Mouse (Mus musculus) stomach, postnatal 0 days (tissue): ENCODE data around the gene Dnmt3a. TPM values are rescaled to one million over a fixed set of nuclear protein-coding genes. Genes with fewer than 3 reads are reported as not detected.

Source experiments
- ATAC-seq: fragments of 200-750 bp; cut with Nextera tagmentation; 2 replicates; pipeline ENCODE4 v1.8.0; 2017; ENCODE audit not compliant: low FRiP score, low TSS enrichment
- DNase-seq: peaks from one replicate; pipeline ENCODE4 v3.0.0-alpha.2; 2016; ENCODE audit warnings: low spot score
- H3K27ac ChIP-seq: fragments of 300-500 bp; sonication (generic); replicated peaks from 2 replicates; pipeline ENCODE4 v1.5.1; 2014; ENCODE audit warnings: mild to moderate bottlenecking, control low read depth
- H3K27me3 ChIP-seq: fragments of 300-500 bp; sonication (generic); 2 replicates; pipeline ENCODE4 v1.6.1; 2014; ENCODE audit warnings: low read length; ENCODE audit not compliant: control insufficient read depth, insufficient read depth
- H3K36me3 ChIP-seq: fragments of 300-500 bp; sonication (generic); 2 replicates; pipeline ENCODE4 v1.6.1; 2014; ENCODE audit warnings: low read length, mixed read lengths; ENCODE audit not compliant: control insufficient read depth, insufficient read depth
- H3K4me1 ChIP-seq: fragments of 300-500 bp; sonication (generic); replicated peaks from 2 replicates; pipeline ENCODE4 v1.6.1; 2014; ENCODE audit warnings: antibody characterized with exemption; ENCODE audit not compliant: control insufficient read depth, insufficient read depth
- H3K4me2 ChIP-seq: fragments of 300-500 bp; sonication (generic); replicated peaks from 2 replicates; pipeline ENCODE4 v1.6.1; 2014; ENCODE audit warnings: low read depth, mild to moderate bottlenecking, control low read depth, moderate library complexity
- H3K4me3 ChIP-seq: fragments of 300-500 bp; sonication (generic); 2 replicates; pipeline ENCODE4 v1.5.1; 2014; ENCODE audit warnings: low read depth, low read length, control low read depth
- H3K9ac ChIP-seq: fragments of 300-500 bp; sonication (generic); 2 replicates; pipeline ENCODE4 v1.6.1; 2014; ENCODE audit warnings: mild to moderate bottlenecking, low read length, control low read depth, mixed read lengths
- H3K9me3 ChIP-seq: fragments of 300-500 bp; sonication (generic); 2 replicates; pipeline ENCODE4 v1.6.1; 2016; ENCODE audit warnings: low read length; ENCODE audit not compliant: control insufficient read depth
- CTCF ChIP-seq: IDR thresholded peaks from 2 replicates; pipeline ENCODE4 v1.5.1; 2016; ENCODE audit warnings: antibody characterized with exemption, low read depth, mild to moderate bottlenecking, moderate library complexity
- EP300 ChIP-seq: optimal IDR thresholded peaks from 2 replicates; pipeline ENCODE3; 2016; ENCODE audit warnings: antibody characterized with exemption
- WGBS: fragments of 180-500 bp; shearing (Covaris S2); extraction: QIAGEN DNeasy Blood & Tissue Kit; methylation state at CpG from one replicate; pipeline ENCODE4 v1.1.7; 2014; 5-methylcytosine and 5-hydroxymethylcytosine counted together
- polyA plus RNA-seq: library from polyadenylated mRNA; unstranded; fragments of >200 nt; fragmentation: Nextera tagmentation; extraction: Ambion mirVana; gene quantifications from 2 replicates; pipeline ENCODE4 v1.2.1, GENCODE M21; 2015

Dnmt3a gene
- polyA plus RNA-seq, 1 experiment from 2014 or later, result 44.0 TPM

GRCm38 (mm10) chr12:3942026-3942425 is 136.2 kb downstream of the Dnmt3a start:
- DNase-seq (no peak), ATAC-seq (no peak)
- Histone ChIP-seq H3K4me1 (no peaks in the 10 kb centered on the region), H3K9me3 (no peaks in the 10 kb centered on the region), H3K4me3 (no peak overlapping the region), H3K36me3 (no peaks in the 10 kb centered on the region), H3K9ac (no peak overlapping the region), H3K27ac (no peak overlapping the region), H3K4me2 (no peak overlapping the region), H3K27me3 (no peaks in the 10 kb centered on the region)
- TF ChIP-seq EP300, result no peak
- 45% methylated on average over 11 of the region's 11 CpGs for WGBS

GRCm38 (mm10) chr12:3944454-3945073 is 138.8 kb downstream of the Dnmt3a start:
- no peak overlapping the region for H3K9ac ChIP-seq
- ATAC-seq (no peak), DNase-seq (no peak)
- H3K36me3 ChIP-seq, result no peaks in the 10 kb centered on the region
- H3K4me1 ChIP-seq, result no peaks in the 10 kb centered on the region
- H3K9me3 ChIP-seq, result no peaks in the 10 kb centered on the region
- no peak overlapping the region for H3K4me2 ChIP-seq
- no peak for TF ChIP-seq CTCF
- TF ChIP-seq EP300, result no peak
- no peaks in the 10 kb centered on the region for H3K27me3 ChIP-seq
- WGBS, result 60% methylated on average over 4 of the region's 4 CpGs
- no peak overlapping the region for H3K4me3 ChIP-seq
- H3K27ac ChIP-seq, result no peak overlapping the region

- Histone ChIP-seq H3K27ac (no peak overlapping the region), H3K36me3 (no peaks in the 10 kb centered on the region), H3K9me3 (no peaks in the 10 kb centered on the region), H3K4me1 (no peaks in the 10 kb centered on the region), H3K4me2 (no peak overlapping the region), H3K27me3 (no peaks in the 10 kb centered on the region), H3K9ac (no peak overlapping the region), H3K4me3 (no peak overlapping the region)
- TF ChIP-seq CTCF (no peak), EP300 (no peak)
- ATAC-seq (no peak), DNase-seq (no peak)
- WGBS, result 76% methylated on average over 6 of the region's 6 CpGs
Observed at GRCm38 (mm10) chr12:3947503-3947902, 141.7 kb downstream of the Dnmt3a start.

DNA sequence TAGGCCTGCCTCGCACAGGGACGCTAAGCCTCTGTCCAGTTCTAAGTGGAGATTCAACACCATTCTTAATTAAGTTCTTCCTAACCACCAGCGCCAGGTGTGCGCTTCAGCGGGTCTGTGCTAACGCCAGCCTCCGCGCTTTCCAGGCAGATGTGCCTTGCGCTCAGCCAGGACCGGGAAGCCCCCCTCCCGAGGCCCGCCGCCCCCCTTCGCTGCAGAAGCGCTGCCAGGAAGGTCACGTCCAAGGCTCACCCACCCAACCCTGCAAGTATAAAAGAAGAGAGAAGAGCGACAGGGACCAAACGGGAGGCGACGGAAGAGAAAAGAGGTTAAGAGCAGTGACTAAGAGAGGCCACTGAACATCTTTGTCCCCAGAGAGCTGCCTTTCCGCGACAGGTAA is 148.8 kb downstream of the Dnmt3a start, which contains the start of gene Pomc:
Gene Pomc, plus strand, starts transcription at position 301 of the 400 bp plus-strand sequence.
- no peak for DNase-seq
- Histone ChIP-seq H3K4me2 (no peak within 1 kb of the TSS), H3K9ac (no peak within 1 kb of the TSS), H3K27ac (no peak within 1 kb of the TSS), H3K4me3 (no peak within 1 kb of the TSS), H3K27me3 (no peaks in the 10 kb centered on the region; the same call in 1 of the 2 replicates), H3K4me1 (no peaks in the 10 kb centered on the region), H3K9me3 (no peaks in the 10 kb centered on the region), H3K36me3 (no peaks in the 10 kb centered on the region)
- no peak for ATAC-seq
- 21% methylated on average over 22 of the region's 22 CpGs for WGBS
- no peak for TF ChIP-seq CTCF
- TF ChIP-seq EP300, result no peak

DNA sequence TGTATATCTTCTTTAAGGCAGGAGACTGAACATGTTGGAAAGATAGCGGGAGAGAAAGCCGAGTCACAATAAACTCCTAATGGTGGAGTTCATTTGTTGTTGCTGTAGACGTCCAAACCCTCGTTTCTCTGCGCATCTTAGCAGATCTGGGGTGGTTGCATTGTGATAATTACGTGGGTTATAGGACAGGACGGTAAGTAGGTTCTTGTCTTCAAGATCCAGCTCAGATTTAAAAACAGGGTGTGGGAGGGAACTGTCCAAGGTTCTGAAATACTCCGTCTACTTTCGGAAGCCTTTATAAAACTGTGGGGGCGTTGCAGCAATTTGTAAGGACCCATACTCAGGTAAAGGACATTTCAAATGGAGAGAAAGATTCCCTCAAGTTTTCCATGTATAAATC is 149.6 kb downstream of the Dnmt3a start:
- no peaks in the 10 kb centered on the region for H3K36me3 ChIP-seq
- H3K4me2 ChIP-seq, result no peak overlapping the region
- no peak overlapping the region for H3K4me3 ChIP-seq
- no peak overlapping the region for H3K9ac ChIP-seq
- H3K9me3 ChIP-seq, result no peaks in the 10 kb centered on the region
- DNase-seq (no peak), ATAC-seq (no peak)
- no peaks in the 10 kb centered on the region; the same call in 1 of the 2 replicates for H3K27me3 ChIP-seq
- 28% methylated on average over 10 of the region's 10 CpGs for WGBS
- peaks cover 2% of the 10 kb centered on the region; the same call in 1 of the 2 replicates for H3K4me1 ChIP-seq
- no peak overlapping the region for H3K27ac ChIP-seq
- TF ChIP-seq CTCF, result no peak
- TF ChIP-seq EP300, result no peak

DNA sequence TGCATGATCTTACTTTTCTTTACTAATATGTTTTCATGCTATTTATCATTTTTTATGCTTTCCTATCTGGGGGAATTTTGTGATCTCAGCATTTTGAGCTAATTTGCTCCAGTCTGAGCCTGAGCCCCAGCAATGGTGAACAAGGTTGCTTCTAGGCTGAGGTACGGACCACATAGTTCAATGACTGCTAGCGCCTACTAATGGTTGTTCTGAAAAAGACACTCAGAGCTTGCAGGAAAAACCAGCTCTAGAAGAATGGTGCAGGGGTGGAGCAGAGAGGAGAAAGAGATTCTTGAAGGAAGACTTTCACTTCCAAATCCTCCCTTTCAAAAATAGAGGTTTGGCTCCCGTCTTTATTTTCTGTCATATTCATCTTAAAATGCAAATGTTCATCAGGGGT is 150.5 kb downstream of the Dnmt3a start:
- H3K27me3 ChIP-seq, result no peaks in the 10 kb centered on the region; the same call in 1 of the 2 replicates
- H3K27ac ChIP-seq, result no peak overlapping the region
- WGBS, result 16% methylated on average over 3 of the region's 3 CpGs
- peak; percentile 52 for TF ChIP-seq CTCF
- no peak for TF ChIP-seq EP300
- ATAC-seq (no peak), DNase-seq (no peak)
- H3K36me3 ChIP-seq, result no peaks in the 10 kb centered on the region
- H3K9me3 ChIP-seq, result no peaks in the 10 kb centered on the region
- H3K4me3 ChIP-seq, result no peak overlapping the region
- no peak overlapping the region for H3K4me2 ChIP-seq
- H3K9ac ChIP-seq, result no peak overlapping the region
- H3K4me1 ChIP-seq, result peaks cover 3% of the 10 kb centered on the region; the same call in 1 of the 2 replicates
